Mouse (Mus musculus) MEL-GATA-1-ER (cell line): ENCODE measurements around the gene Slc18a2.

Experiments
- DNase-seq: peaks from one replicate; pipeline ENCODE4 v3.0.0-alpha.2; 2012; ENCODE audit warnings: low read depth; ENCODE audit errors: extremely low read depth

The Slc18a2 gene

GRCm38 (mm10) chr19:59260718-59261442 lies at the start of gene Slc18a2:
Gene Slc18a2 (plus strand): TSS chr19:59260896.
- DNase-seq = peak; percentile 28

- no peak for DNase-seq
These were observed 43.8 kb upstream of the Slc18a2 start for GRCm38 (mm10) chr19:59216891-59217290.

GRCm38 (mm10) chr19:59218991-59219390 lies 41.7 kb upstream of the Slc18a2 start, which contains the start of gene Kcnk18:
Gene Kcnk18 (plus strand): TSS chr19:59219214.
- no peak for DNase-seq

DNA sequence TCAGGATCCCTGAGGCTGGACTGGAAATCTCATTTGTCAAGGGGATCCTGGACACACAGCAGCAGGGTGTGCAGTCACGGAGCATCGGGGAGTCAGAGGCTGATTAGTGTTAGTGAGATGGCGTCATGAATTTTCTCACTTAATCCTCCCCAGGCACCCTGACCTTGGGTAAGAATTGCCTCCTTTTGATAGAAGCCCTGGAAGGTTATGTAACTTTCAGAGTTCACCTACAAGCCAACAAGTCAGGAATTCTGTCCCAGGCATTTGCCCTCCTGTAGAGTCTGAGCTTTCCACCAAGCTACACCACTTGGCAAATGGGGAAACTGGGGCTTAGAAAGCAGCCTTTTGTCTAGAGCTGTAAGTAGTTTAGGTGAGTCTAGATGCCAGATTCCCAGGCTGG lies 39.6 kb upstream of the Slc18a2 start:
- DNase-seq = no peak

DNA sequence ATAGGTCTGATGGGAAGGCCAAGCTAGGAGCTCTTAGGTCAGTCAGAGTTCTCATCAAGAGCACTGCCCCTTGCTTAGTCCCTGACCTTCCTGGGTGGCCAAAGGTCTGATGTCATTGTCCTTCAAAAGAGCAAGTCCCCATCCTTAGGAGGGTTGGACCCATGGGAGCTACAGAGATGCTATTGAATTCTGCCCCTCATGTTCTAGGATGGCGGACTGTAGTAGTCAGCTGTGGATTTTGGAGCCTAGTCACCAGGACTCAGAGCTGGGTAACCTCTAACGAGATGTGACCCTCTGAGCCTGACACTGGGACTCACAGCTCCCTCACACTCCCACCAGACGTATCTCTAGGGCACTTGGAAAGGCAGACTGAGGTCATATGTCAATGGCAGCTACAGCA lies 32.3 kb upstream of the Slc18a2 start:
- no peak for DNase-seq

- no peak for DNase-seq
These were observed 27.9 kb upstream of the Slc18a2 start for GRCm38 (mm10) chr19:59232786-59233185.

DNA sequence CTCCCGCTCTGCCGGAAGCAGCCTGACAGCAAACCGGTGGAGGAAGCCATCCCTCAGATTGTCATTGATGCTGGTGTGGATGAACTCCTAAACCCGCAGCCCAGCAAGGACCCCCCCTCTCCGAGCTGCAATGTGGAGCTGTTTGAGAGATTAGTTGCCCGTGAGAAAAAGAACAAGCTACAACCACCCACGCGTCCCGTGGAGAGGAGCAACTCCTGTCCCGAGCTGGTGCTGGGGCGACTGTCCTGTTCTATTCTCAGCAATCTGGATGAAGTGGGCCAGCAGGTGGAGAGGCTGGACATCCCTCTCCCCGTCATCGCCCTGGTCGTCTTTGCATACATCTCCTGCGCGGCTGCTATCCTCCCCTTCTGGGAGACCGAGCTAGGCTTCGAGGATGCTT lies 25.7 kb upstream of the Slc18a2 start:
- no peak for DNase-seq

DNA sequence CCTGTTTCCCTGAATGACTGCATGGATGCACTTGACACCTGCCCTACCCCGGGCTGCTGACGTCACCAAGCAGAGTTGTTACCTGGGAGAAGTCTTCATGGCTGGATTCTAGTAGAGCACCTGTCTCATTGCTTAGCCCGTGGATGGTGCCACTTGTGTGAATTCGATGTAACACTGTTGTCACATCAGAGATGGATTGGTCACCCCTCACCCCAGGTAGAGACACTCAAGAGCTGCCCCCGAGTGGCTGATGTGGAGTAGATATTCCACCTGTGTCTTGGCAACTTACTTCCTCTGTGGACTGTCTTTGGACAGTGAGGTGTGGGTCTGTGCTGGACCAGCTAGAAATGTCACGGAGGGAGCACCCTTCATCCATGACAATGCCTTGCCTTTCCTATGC lies 24.6 kb upstream of the Slc18a2 start:
- DNase-seq = no peak

- no peak for DNase-seq
These were observed 22.1 kb upstream of the Slc18a2 start for GRCm38 (mm10) chr19:59238630-59239029.

GRCm38 (mm10) chr19:59239124-59239817 lies 21.4 kb upstream of the Slc18a2 start:
- peak; percentile 51 for DNase-seq

DNA sequence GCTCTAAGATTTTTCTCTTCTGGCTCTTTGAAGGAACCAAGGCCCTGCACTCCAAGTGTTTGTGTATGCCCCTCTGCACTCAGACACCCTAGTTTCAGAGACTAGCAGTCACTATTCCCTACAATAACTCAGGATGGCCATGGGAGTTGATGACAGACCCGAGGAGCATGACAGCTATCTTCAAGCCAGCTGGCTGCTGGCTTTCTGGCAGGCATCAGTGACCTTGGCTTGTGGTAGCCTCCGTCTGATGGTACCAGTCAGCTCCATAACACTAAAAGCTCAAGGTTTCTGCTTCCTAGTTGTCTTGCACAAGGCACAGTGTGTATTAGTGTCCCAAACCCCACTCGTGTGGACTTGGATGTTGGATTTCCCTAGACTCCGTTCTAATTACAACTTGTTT lies 18.7 kb upstream of the Slc18a2 start:
- no peak for DNase-seq

GRCm38 (mm10) chr19:59243057-59243456 lies 17.6 kb upstream of the Slc18a2 start:
- DNase-seq = no peak

DNA sequence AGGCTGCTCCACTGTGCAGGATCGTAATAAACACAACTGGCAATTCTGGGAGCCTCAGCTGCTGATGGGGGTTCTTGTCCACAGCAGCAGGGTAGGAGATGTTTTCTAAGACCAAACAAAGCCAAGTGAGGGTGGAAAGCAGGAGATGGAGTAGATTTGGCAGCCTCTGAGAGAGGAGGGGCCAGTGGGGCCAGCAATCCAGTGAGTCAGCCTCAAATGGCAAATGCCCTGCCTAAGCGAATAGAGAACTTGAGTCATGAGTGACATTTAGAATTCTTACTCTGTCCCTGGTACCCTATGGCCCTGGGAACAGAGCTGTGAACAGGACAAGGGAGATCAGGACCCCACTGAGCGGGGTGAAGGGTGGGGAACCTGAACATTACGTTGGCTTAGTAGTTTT lies 12.6 kb upstream of the Slc18a2 start:
- DNase-seq = no peak

- no peak for DNase-seq
These were observed 12.0 kb upstream of the Slc18a2 start for GRCm38 (mm10) chr19:59248553-59249286.

DNA sequence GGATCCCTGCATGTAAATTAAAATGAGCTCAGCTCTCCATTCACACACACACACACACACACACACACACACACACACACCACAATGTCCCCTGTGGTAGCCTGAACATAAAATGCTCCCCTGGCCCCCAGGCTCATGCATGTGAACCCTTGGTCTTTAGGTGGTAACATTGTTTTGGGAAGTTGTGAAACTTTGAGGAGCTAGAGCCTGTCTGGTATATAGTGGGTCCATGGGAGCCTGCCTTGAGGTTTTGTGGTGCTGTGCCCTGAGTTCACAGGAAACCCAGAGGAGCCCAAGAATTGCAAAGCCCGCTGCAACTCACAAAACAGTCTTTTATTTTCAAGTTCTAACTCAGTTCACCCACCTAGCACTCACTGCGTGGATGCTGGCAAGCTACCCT lies 8.0 kb upstream of the Slc18a2 start:
- DNase-seq = no peak

GRCm38 (mm10) chr19:59259633-59260032 lies 1.1 kb upstream of the Slc18a2 start:
- DNase-seq = no peak

- peak; percentile 27 for DNase-seq
These were observed 908 bp downstream of the Slc18a2 start for GRCm38 (mm10) chr19:59261604-59262003.

- DNase-seq = no peak
These were observed 2.5 kb downstream of the Slc18a2 start for GRCm38 (mm10) chr19:59263171-59263570.

- no peak for DNase-seq
These were observed 4.3 kb downstream of the Slc18a2 start for GRCm38 (mm10) chr19:59264838-59265532.

DNA sequence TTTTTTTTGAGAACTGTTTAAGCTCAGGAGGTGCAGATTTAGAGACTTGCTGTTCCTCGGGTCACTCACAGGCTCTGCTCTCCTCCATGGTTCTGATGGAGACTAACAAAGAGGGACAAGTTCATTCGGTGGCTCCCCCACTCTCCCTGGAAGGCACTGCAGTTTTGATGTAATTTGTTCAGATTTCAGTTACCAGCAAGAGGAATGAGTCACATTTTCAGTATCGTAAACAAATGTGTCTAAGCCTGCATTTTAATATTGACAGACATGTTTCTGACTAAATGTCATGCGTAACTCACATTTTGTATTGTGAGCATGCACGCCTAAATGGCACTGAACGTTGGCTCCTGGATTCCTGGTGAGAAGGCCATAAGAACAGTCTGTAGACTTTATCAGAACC lies 5.2 kb downstream of the Slc18a2 start:
- no peak for DNase-seq

- DNase-seq = no peak
These were observed 6.8 kb downstream of the Slc18a2 start for GRCm38 (mm10) chr19:59267417-59267963.
